Mouse (Mus musculus) embryonic facial prominence, embryonic 14.5 days (tissue): Measurements from ENCODE around the gene Zfp992. TPM values are rescaled to one million over a fixed set of nuclear protein-coding genes. Genes with fewer than 3 reads are reported as not detected.
"Not testable (repeated sequence)": the region's sequence is repeated elsewhere in the genome, so short reads cannot be mapped to it uniquely, and the experiment has no call there.

Experiments
- ATAC-seq: fragments of 200-750 bp; cut with Nextera tagmentation; 2 replicates; pipeline ENCODE4 v1.8.0; 2017; ENCODE audit warnings: low read depth, moderate number of reproducible peaks, moderate TSS enrichment
- DNase-seq: peaks from one replicate; pipeline ENCODE4 v3.0.0-alpha.2; 2015; ENCODE audit warnings: low spot score
- H3K27ac ChIP-seq: fragments of 300-500 bp; sonication (generic); replicated peaks from 2 replicates; pipeline ENCODE4 v1.5.1; 2014; ENCODE audit warnings: low read depth, mild to moderate bottlenecking, low read length, moderate library complexity
- H3K27me3 ChIP-seq: fragments of 300-500 bp; sonication (generic); replicated peaks from 2 replicates; pipeline ENCODE4 v1.6.1; 2014; ENCODE audit warnings: low read length; ENCODE audit not compliant: control insufficient read depth, insufficient read depth
- H3K36me3 ChIP-seq: fragments of 300-500 bp; sonication (generic); 2 replicates; pipeline ENCODE4 v1.6.1; 2014; ENCODE audit warnings: low read length, mixed read lengths; ENCODE audit not compliant: control insufficient read depth, insufficient read depth
- H3K4me1 ChIP-seq: fragments of 300-500 bp; sonication (generic); 2 replicates; pipeline ENCODE4 v1.6.1; 2014; ENCODE audit warnings: antibody characterized with exemption, low read length; ENCODE audit not compliant: control insufficient read depth, insufficient read depth
- H3K4me2 ChIP-seq: fragments of 300-500 bp; sonication (generic); 2 replicates; pipeline ENCODE4 v1.6.1; 2014; ENCODE audit warnings: low read depth, mild to moderate bottlenecking, low read length, moderate library complexity, mixed read lengths
- H3K4me3 ChIP-seq: fragments of 300-500 bp; sonication (generic); 2 replicates; pipeline ENCODE4 v1.5.1; 2014; ENCODE audit warnings: low read depth, mild to moderate bottlenecking, low read length
- H3K9ac ChIP-seq: fragments of 300-500 bp; sonication (generic); 2 replicates; pipeline ENCODE4 v1.6.1; 2014; ENCODE audit warnings: low read depth, mild to moderate bottlenecking, low read length, moderate library complexity, mixed read lengths
- H3K9me3 ChIP-seq: fragments of 300-500 bp; sonication (generic); 2 replicates; pipeline ENCODE4 v1.6.1; 2016; ENCODE audit warnings: low read length; ENCODE audit not compliant: control insufficient read depth
- WGBS: fragments of 180-500 bp; shearing (Covaris S2); extraction: QIAGEN DNeasy Blood & Tissue Kit; methylation state at CpG from one replicate; pipeline ENCODE4 v1.1.7; 2014; 5-methylcytosine and 5-hydroxymethylcytosine counted together
- polyA plus RNA-seq: library from polyadenylated mRNA; unstranded; fragments of >200 nt; fragmentation: Nextera tagmentation; extraction: Ambion mirVana; gene quantifications from 2 replicates; pipeline ENCODE4 v1.2.1, GENCODE M21; 2014

Gene Zfp992
- polyA plus RNA-seq, 1 experiment from 2014 or later, result 3.0 TPM

- ATAC-seq (no peak), DNase-seq (no peak)
- no peaks in the 10 kb centered on the region for H3K36me3 ChIP-seq
- no peak overlapping the region for H3K4me2 ChIP-seq
- H3K27ac ChIP-seq, result no peak overlapping the region
- H3K27me3 ChIP-seq, result no peaks in the 10 kb centered on the region
- no peaks in the 10 kb centered on the region for H3K4me1 ChIP-seq
- H3K9ac ChIP-seq, result no peak overlapping the region
- 42% methylated on average over 1 of the region's 1 CpGs for WGBS
- no peak overlapping the region for H3K4me3 ChIP-seq
- peaks cover 77% of the 10 kb centered on the region for H3K9me3 ChIP-seq
Measured at GRCm38 (mm10) chr4:146492851-146493250, 44.0 kb downstream of the Zfp992 start.

DNA sequence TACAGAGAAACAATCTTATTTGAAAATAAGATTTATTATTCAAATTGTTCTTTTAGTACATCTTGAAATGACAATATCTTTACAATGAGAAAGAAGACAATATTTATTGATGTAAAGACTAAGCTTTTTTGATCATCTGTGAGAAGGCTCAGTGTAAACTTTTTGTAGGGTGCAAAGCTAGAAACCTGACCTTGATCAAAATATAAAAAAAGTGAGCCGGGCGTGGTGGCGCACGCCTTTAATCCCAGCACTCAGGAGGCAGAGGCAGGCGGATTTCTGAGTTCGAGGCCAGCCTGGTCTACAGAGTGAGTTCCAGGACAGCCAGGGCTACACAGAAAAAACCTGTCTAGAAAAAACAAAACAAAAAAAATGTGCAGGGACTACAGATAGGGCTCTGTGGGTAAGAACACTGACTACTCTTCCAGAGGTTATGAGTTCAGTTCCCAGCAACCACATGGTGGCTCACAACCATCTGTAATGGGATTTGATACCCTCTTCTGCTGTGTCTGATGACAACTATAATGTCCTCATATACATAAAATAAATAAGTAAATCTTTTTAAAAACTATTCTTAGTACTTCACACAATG, 44.6 kb downstream of the Zfp992 start:
- WGBS, result 89% methylated on average over 6 of the region's 6 CpGs
- H3K4me1 ChIP-seq, H3K27me3 ChIP-seq, H3K9ac ChIP-seq, H3K4me3 ChIP-seq, H3K4me2 ChIP-seq, DNase-seq, H3K27ac ChIP-seq, H3K36me3 ChIP-seq: not testable (repeated sequence)
- peaks cover 79% of the 10 kb centered on the region for H3K9me3 ChIP-seq
- peak; percentile 48; the same call in 1 of the 2 replicates for ATAC-seq

DNA sequence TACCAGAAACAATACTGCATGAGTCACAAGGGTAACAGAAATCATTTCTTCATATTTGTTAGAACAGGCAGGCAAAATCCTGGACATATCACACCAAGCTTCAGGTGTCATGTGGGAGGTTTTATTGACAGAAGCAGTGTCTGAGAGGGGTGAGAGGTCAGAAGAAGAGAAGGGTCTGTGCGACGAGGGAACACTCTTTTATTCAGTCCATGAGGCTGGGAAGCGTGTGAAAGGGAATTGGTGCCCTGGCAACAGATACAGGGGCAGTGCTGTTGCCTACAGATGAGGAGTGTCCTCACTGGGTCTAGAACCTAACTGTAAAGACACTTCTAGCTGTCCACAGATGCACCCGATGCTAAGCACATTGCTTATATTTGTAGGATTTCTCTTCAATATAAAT, 46.2 kb downstream of the Zfp992 start:
- ATAC-seq (no peak), DNase-seq (no peak)
- Histone ChIP-seq H3K4me3 (no peak overlapping the region), H3K4me2 (no peak overlapping the region), H3K9ac (no peak overlapping the region), H3K27me3 (no peaks in the 10 kb centered on the region), H3K36me3 (no peaks in the 10 kb centered on the region), H3K4me1 (no peaks in the 10 kb centered on the region), H3K9me3 (peaks cover 76% of the 10 kb centered on the region), H3K27ac (no peak overlapping the region)
- WGBS, result 71% methylated on average over 4 of the region's 4 CpGs

DNA sequence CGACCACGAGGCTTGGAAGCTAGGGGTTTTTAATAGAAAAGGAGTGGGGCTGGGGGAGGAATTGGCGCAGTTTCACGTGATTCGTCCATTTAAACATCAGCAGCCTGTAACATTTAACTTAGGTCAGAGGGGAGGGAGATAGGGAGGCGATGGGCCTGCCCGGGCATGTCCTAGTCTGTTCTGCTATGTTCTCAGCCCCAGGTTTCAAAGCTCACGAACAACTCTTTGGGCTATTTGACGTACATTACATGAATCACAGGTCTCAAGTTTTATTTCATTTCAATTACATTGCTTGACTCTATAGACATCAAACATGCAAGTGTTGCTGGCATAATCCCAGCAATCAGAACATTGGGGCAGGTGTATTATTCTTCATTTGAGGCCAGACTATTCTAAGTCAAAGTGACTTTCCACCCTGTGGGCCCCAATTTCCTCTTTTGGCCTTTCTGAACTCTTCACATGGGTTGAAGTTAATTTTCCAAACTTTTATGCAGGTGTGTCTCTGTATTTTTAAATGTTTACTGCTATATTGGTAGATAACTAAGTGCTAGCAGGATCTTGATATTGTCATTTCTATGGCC, 49.0 kb downstream of the Zfp992 start:
- ATAC-seq, result not testable (repeated sequence)
- H3K9me3 ChIP-seq, result peaks cover 69% of the 10 kb centered on the region

GRCm38 (mm10) chr4:146501727-146502126, 52.9 kb downstream of the Zfp992 start, which contains the start of gene Zfp981:
Zfp981 (plus strand) TSS chr4:146502027.
- not testable (repeated sequence) for DNase-seq, H3K9ac ChIP-seq, ATAC-seq, H3K4me3 ChIP-seq, H3K36me3 ChIP-seq, H3K4me2 ChIP-seq, H3K27ac ChIP-seq, H3K27me3 ChIP-seq, H3K4me1 ChIP-seq
- 87% methylated on average over 4 of the region's 4 CpGs for WGBS
- peaks cover 36% of the 10 kb centered on the region for H3K9me3 ChIP-seq

More for the DNA sequence above, 49.0 kb downstream of the Zfp992 start:
- H3K36me3 ChIP-seq, DNase-seq, H3K9ac ChIP-seq, H3K4me3 ChIP-seq, H3K4me2 ChIP-seq, H3K27ac ChIP-seq, H3K4me1 ChIP-seq, H3K27me3 ChIP-seq: not testable (repeated sequence)
- WGBS, result 77% methylated on average over 9 of the region's 9 CpGs

DNA sequence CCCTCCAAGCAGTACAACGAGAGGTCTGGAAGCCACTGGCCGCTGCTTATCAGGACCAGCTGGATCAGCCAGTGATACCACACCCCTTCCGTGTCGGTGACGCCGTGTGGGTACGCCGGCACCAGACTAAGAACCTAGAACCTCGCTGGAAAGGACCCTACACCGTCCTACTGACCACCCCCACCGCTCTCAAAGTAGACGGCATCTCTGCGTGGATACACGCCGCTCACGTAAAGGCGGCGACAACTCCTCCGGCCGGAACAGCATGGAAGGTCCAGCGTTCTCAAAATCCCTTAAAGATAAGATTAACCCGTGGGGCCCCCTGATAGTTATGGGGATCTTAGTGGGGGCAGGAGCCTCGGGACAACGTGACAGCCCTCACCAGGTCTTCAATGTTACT, 60.2 kb downstream of the Zfp992 start:
- not testable (repeated sequence) for ATAC-seq, DNase-seq, H3K27me3 ChIP-seq, H3K4me1 ChIP-seq, H3K27ac ChIP-seq, H3K36me3 ChIP-seq, H3K9ac ChIP-seq, H3K4me2 ChIP-seq, H3K4me3 ChIP-seq
- 95% methylated on average over 15 of the region's 24 CpGs for WGBS
- H3K9me3 ChIP-seq, result peaks cover 11% of the 10 kb centered on the region

- H3K27me3 ChIP-seq, H3K36me3 ChIP-seq, H3K4me2 ChIP-seq, H3K9ac ChIP-seq, H3K4me3 ChIP-seq, H3K27ac ChIP-seq, ATAC-seq, H3K4me1 ChIP-seq, DNase-seq: not testable (repeated sequence)
- H3K9me3 ChIP-seq, result peaks cover 32% of the 10 kb centered on the region
Measured at GRCm38 (mm10) chr4:146511871-146512270, 63.0 kb downstream of the Zfp992 start.

- DNase-seq, result no peak
- Histone ChIP-seq H3K27me3 (no peaks in the 10 kb centered on the region), H3K9me3 (peaks cover 73% of the 10 kb centered on the region), H3K9ac (no peak overlapping the region), H3K27ac (no peak overlapping the region), H3K4me1 (no peaks in the 10 kb centered on the region), H3K36me3 (no peaks in the 10 kb centered on the region), H3K4me2 (no peak overlapping the region), H3K4me3 (no peak overlapping the region)
- ATAC-seq, result no peak
- 60% methylated on average over 1 of the region's 1 CpGs for WGBS
Measured at GRCm38 (mm10) chr4:146516474-146516873, 67.7 kb downstream of the Zfp992 start.

DNA sequence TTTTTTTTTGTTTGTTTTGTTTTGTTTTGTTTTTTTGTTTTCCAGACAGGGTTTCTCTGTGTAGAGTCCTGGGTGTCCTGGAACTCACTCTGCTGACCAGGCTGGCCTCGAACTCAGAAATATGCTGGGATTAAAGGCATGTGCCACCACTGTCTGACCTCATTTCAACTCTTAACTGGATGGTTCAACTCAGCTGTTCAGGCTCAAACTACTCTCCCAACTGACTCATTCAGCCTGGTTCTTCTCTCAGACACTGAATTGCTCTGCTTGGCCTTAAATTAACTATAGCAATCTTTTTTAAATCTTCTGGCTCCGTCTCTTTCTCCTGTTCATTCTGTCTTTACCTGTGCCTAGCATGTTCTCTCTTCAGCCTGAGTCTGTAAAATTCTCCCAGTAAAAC, 68.3 kb downstream of the Zfp992 start:
- not testable (repeated sequence) for H3K4me3 ChIP-seq, H3K36me3 ChIP-seq, DNase-seq, H3K4me1 ChIP-seq, ATAC-seq, H3K27ac ChIP-seq, H3K27me3 ChIP-seq, H3K9ac ChIP-seq, H3K4me2 ChIP-seq
- H3K9me3 ChIP-seq, result peaks cover 74% of the 10 kb centered on the region
- 65% methylated on average over 2 of the region's 2 CpGs for WGBS
